Mouse (Mus musculus): ENCODE data around the gene Kcnma1. TPM values are rescaled to one million over a fixed set of nuclear protein-coding genes. Genes with fewer than 3 reads are reported as not detected.

Gene Kcnma1
- polyA plus RNA-seq, 1 experiment from 2014 or later = not detected

GRCm38 (mm10) chr14:23874545-23874944, 139.7 kb downstream of the Kcnma1 start:
- Histone ChIP-seq H3K36me3 (ENCODE audit: inconsistent target) (no peaks in the 10 kb centered on the region), H3K27ac (no peak overlapping the region), H3K79me2 (ENCODE audit: inconsistent target) (no peaks in the 10 kb centered on the region), H3K4me3 (ENCODE audit: inconsistent target) (no peak overlapping the region)
- WGBS (ENCODE audit: missing documents) = 89% methylated on average over 2 of the region's 2 CpGs

GRCm38 (mm10) chr14:23857034-23857433, 157.3 kb downstream of the Kcnma1 start:
- WGBS (ENCODE audit: missing documents) = 76% methylated on average over 4 of the region's 4 CpGs
- H3K79me2 ChIP-seq (ENCODE audit: inconsistent target) = no peaks in the 10 kb centered on the region
- H3K27ac ChIP-seq = no peak overlapping the region
- H3K36me3 ChIP-seq (ENCODE audit: inconsistent target) = no peaks in the 10 kb centered on the region
- H3K4me3 ChIP-seq (ENCODE audit: inconsistent target) = no peak overlapping the region

GRCm38 (mm10) chr14:23854946-23855345, 159.3 kb downstream of the Kcnma1 start:
- H3K27ac ChIP-seq = no peak overlapping the region
- no peaks in the 10 kb centered on the region for H3K36me3 ChIP-seq (ENCODE audit: inconsistent target)
- 96% methylated on average over 2 of the region's 2 CpGs for WGBS (ENCODE audit: missing documents)
- no peaks in the 10 kb centered on the region for H3K79me2 ChIP-seq (ENCODE audit: inconsistent target)
- H3K4me3 ChIP-seq (ENCODE audit: inconsistent target) = no peak overlapping the region

- Histone ChIP-seq H3K4me3 (ENCODE audit: inconsistent target) (no peak overlapping the region), H3K36me3 (ENCODE audit: inconsistent target) (no peaks in the 10 kb centered on the region), H3K27ac (no peak overlapping the region), H3K79me2 (ENCODE audit: inconsistent target) (no peaks in the 10 kb centered on the region)
- WGBS (ENCODE audit: missing documents) = 47% methylated on average over 6 of the region's 6 CpGs
These were observed 165.7 kb downstream of the Kcnma1 start for GRCm38 (mm10) chr14:23848529-23849141.

- no peaks in the 10 kb centered on the region for H3K36me3 ChIP-seq (ENCODE audit: inconsistent target)
- no peak overlapping the region for H3K27ac ChIP-seq
- no peak overlapping the region for H3K4me3 ChIP-seq (ENCODE audit: inconsistent target)
- H3K79me2 ChIP-seq (ENCODE audit: inconsistent target) = no peaks in the 10 kb centered on the region
- WGBS (ENCODE audit: missing documents) = 89% methylated on average over 4 of the region's 4 CpGs
These were observed 167.6 kb downstream of the Kcnma1 start for GRCm38 (mm10) chr14:23846706-23847105.

- no peaks in the 10 kb centered on the region for H3K36me3 ChIP-seq (ENCODE audit: inconsistent target)
- H3K27ac ChIP-seq = no peak overlapping the region
- WGBS (ENCODE audit: missing documents) = 71% methylated on average over 3 of the region's 3 CpGs
- no peaks in the 10 kb centered on the region for H3K79me2 ChIP-seq (ENCODE audit: inconsistent target)
- H3K4me3 ChIP-seq (ENCODE audit: inconsistent target) = no peak overlapping the region
These were observed 172.3 kb downstream of the Kcnma1 start for GRCm38 (mm10) chr14:23842025-23842424.

- Histone ChIP-seq H3K36me3 (ENCODE audit: inconsistent target) (no peaks in the 10 kb centered on the region), H3K27ac (no peak overlapping the region), H3K4me3 (ENCODE audit: inconsistent target) (no peak overlapping the region), H3K79me2 (ENCODE audit: inconsistent target) (no peaks in the 10 kb centered on the region)
- WGBS (ENCODE audit: missing documents) = 75% methylated on average over 5 of the region's 5 CpGs
These were observed 174.7 kb downstream of the Kcnma1 start for GRCm38 (mm10) chr14:23839613-23840012.

- Histone ChIP-seq H3K4me3 (ENCODE audit: inconsistent target) (no peak overlapping the region), H3K36me3 (ENCODE audit: inconsistent target) (no peaks in the 10 kb centered on the region), H3K79me2 (ENCODE audit: inconsistent target) (no peaks in the 10 kb centered on the region), H3K27ac (no peak overlapping the region)
- 67% methylated on average over 10 of the region's 10 CpGs for WGBS (ENCODE audit: missing documents)
These were observed 178.7 kb downstream of the Kcnma1 start for GRCm38 (mm10) chr14:23835387-23836111.

GRCm38 (mm10) chr14:23831284-23831683, 183.0 kb downstream of the Kcnma1 start:
- Histone ChIP-seq H3K27ac (no peak overlapping the region), H3K79me2 (ENCODE audit: inconsistent target) (no peaks in the 10 kb centered on the region), H3K4me3 (ENCODE audit: inconsistent target) (no peak overlapping the region), H3K36me3 (ENCODE audit: inconsistent target) (no peaks in the 10 kb centered on the region)
- 61% methylated on average over 5 of the region's 5 CpGs for WGBS (ENCODE audit: missing documents)

GRCm38 (mm10) chr14:23830316-23830715, 184.0 kb downstream of the Kcnma1 start:
- Histone ChIP-seq H3K4me3 (ENCODE audit: inconsistent target) (no peak overlapping the region), H3K36me3 (ENCODE audit: inconsistent target) (no peaks in the 10 kb centered on the region), H3K27ac (no peak overlapping the region), H3K79me2 (ENCODE audit: inconsistent target) (no peaks in the 10 kb centered on the region)
- 51% methylated on average over 4 of the region's 4 CpGs for WGBS (ENCODE audit: missing documents)

- Histone ChIP-seq H3K27ac (no peak overlapping the region), H3K4me3 (ENCODE audit: inconsistent target) (no peak overlapping the region), H3K36me3 (ENCODE audit: inconsistent target) (no peaks in the 10 kb centered on the region), H3K79me2 (ENCODE audit: inconsistent target) (no peaks in the 10 kb centered on the region)
- WGBS (ENCODE audit: missing documents) = 88% methylated on average over 3 of the region's 3 CpGs
These were observed 185.5 kb downstream of the Kcnma1 start for GRCm38 (mm10) chr14:23828711-23829320.

- no peaks in the 10 kb centered on the region for H3K36me3 ChIP-seq (ENCODE audit: inconsistent target)
- H3K27ac ChIP-seq = no peak overlapping the region
- WGBS (ENCODE audit: missing documents) = 71% methylated on average over 2 of the region's 2 CpGs
- H3K4me3 ChIP-seq (ENCODE audit: inconsistent target) = no peak overlapping the region
- no peaks in the 10 kb centered on the region for H3K79me2 ChIP-seq (ENCODE audit: inconsistent target)
These were observed 189.4 kb downstream of the Kcnma1 start for GRCm38 (mm10) chr14:23824937-23825336.

GRCm38 (mm10) chr14:23824267-23824666, 190.0 kb downstream of the Kcnma1 start:
- 75% methylated on average over 4 of the region's 4 CpGs for WGBS (ENCODE audit: missing documents)
- no peak overlapping the region for H3K4me3 ChIP-seq (ENCODE audit: inconsistent target)

GRCm38 (mm10) chr14:23817585-23817984, 196.7 kb downstream of the Kcnma1 start:
- Histone ChIP-seq H3K27ac (no peak overlapping the region), H3K4me3 (ENCODE audit: inconsistent target) (no peak overlapping the region), H3K36me3 (ENCODE audit: inconsistent target) (no peaks in the 10 kb centered on the region), H3K79me2 (ENCODE audit: inconsistent target) (no peaks in the 10 kb centered on the region)
- WGBS (ENCODE audit: missing documents) = 89% methylated on average over 3 of the region's 3 CpGs

More at GRCm38 (mm10) chr14:23824267-23824666, 190.0 kb downstream of the Kcnma1 start:
- Histone ChIP-seq H3K36me3 (ENCODE audit: inconsistent target) (no peaks in the 10 kb centered on the region), H3K27ac (no peak overlapping the region), H3K79me2 (ENCODE audit: inconsistent target) (no peaks in the 10 kb centered on the region)

GRCm38 (mm10) chr14:23810081-23810480, 204.2 kb downstream of the Kcnma1 start:
- no peak overlapping the region for H3K4me3 ChIP-seq (ENCODE audit: inconsistent target)
- no peaks in the 10 kb centered on the region for H3K36me3 ChIP-seq (ENCODE audit: inconsistent target)
- H3K27ac ChIP-seq = no peak overlapping the region
- H3K79me2 ChIP-seq (ENCODE audit: inconsistent target) = no peaks in the 10 kb centered on the region
- WGBS (ENCODE audit: missing documents) = 89% methylated on average over 1 of the region's 1 CpGs

Data from macrophage (primary cell).